ENCODE assay signal across 11 mouse cellular contexts in the genomic region with DNA sequence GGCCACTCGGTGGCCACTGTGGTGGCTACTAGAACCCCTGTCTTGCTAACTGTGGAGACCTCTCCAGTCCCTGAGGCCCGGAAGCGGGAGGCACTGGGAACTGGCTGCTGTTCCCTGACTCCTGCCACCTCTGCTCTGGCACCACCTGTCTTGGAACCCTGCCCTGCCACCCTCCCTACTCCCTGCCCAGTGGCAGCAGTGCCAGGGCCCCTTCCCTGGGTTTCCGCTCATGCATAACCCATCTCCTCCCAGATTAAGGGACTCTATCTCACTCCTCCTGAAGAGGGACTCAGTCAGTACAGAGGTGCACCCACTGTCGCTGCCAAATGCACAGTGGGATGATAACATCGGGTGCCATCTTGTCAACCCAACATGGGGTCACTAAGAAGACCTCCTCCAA. TPM values are rescaled to one million over a fixed set of nuclear protein-coding genes. Genes with fewer than 3 reads are reported as not detected.
DNase-seq lines count a peak whose midpoint lies in the region; ATAC-seq and TF ChIP-seq lines count a peak whose summit lies in the region.
"Had no signal": no experiment of that assay in that cellular context is flagged by ENCODE, and none has a peak within 500 bp of the region (broad histone marks: within the 10 kb centered on the region; RNA-seq: fewer than 3 reads in every experiment).

No protein-coding gene starts in this region.

- peak overlapping the region; percentile 77; the same call in 1 of the 2 replicates for H3K27ac ChIP-seq in lung, embryonic 15.5 days
- peak overlapping the region; percentile 97 for H3K27ac ChIP-seq in forebrain, embryonic 12.5 days
- peak overlapping the region; percentile 76; the same call in 1 of the 2 replicates for H3K27ac ChIP-seq in limb, embryonic 10.5 days
- peak overlapping the region; percentile 63; the same call in 1 of the 2 replicates for H3K27ac ChIP-seq in stomach, embryonic 15.5 days
- H3K27ac ChIP-seq in cerebellum, adult 2 months (ENCODE audit: insufficient read depth, low read length) = no peak overlapping the region

- no peak overlapping the region for H3K9ac ChIP-seq in lung, embryonic 15.5 days
- 0 out of 2 replicates have a peak overlapping the region, but pooled peaks have one; percentile 49 for H3K9ac ChIP-seq in forebrain, embryonic 12.5 days
- no peak overlapping the region for H3K9ac ChIP-seq in stomach, embryonic 15.5 days

- H3K27me3 ChIP-seq in lung, embryonic 15.5 days = no peaks in the 10 kb centered on the region
- no peaks in the 10 kb centered on the region for H3K27me3 ChIP-seq in forebrain, embryonic 12.5 days
- H3K27me3 ChIP-seq in limb, embryonic 10.5 days (ENCODE audit: low read depth, poor library complexity, severe bottlenecking) = 0 out of 2 replicates have a peak, but pooled peaks cover 6% of the 10 kb centered on the region
- H3K27me3 ChIP-seq in stomach, embryonic 15.5 days (replicated peaks) = no peaks in the 10 kb centered on the region
- no peaks in the 10 kb centered on the region for H3K27me3 ChIP-seq in cerebellum, adult 2 months (ENCODE audit: control insufficient read depth, insufficient read depth, low read length)
- H3K27me3 ChIP-seq: limb, embryonic 13.5 days; Patski had no signal

- ATAC-seq in lung, embryonic 15.5 days (ENCODE audit: borderline replicate concordance, extremely low read depth, low FRiP score, low TSS enrichment) = no peak
- ATAC-seq in forebrain, embryonic 12.5 days (ENCODE audit: low FRiP score) = peak; percentile 42
- ATAC-seq in stomach, embryonic 15.5 days (ENCODE audit: insufficient read depth, low FRiP score, low read depth) = no peak
- ATAC-seq: inflammation-experienced regulatory T-cells, adult 6 months; Patski had no signal

- no peak overlapping the region for H3K4me2 ChIP-seq in lung, embryonic 15.5 days
- H3K4me2 ChIP-seq in forebrain, embryonic 12.5 days = 0 out of 2 replicates have a peak overlapping the region, but pooled peaks have one; percentile 42
- H3K4me2 ChIP-seq in stomach, embryonic 15.5 days = no peak overlapping the region

- DNase-seq in lung, postnatal 4 days = no peak
- DNase-seq in limb, embryonic 10.5 days (ENCODE audit: low spot score) = no peak
- DNase-seq in cerebellum, adult 2 months = no peak
- DNase-seq in adrenal gland, adult 8-10 months = no peak

- H3K9me3 ChIP-seq in lung, embryonic 15.5 days = no peaks in the 10 kb centered on the region
- H3K9me3 ChIP-seq in forebrain, embryonic 12.5 days = no peaks in the 10 kb centered on the region
- H3K9me3 ChIP-seq in limb, embryonic 10.5 days (replicated peaks) = no peaks in the 10 kb centered on the region
- H3K9me3 ChIP-seq in stomach, embryonic 15.5 days = no peaks in the 10 kb centered on the region
- H3K9me3 ChIP-seq: limb, embryonic 13.5 days had no signal

- WGBS in lung, embryonic 15.5 days = 89% methylated on average over 6 of the region's 6 CpGs
- WGBS in forebrain, embryonic 12.5 days = 88% methylated on average over 6 of the region's 6 CpGs
- 89% methylated on average over 6 of the region's 6 CpGs for WGBS in limb, embryonic 10.5 days
- WGBS in stomach, embryonic 15.5 days = 87% methylated on average over 6 of the region's 6 CpGs
- 43% methylated on average over 6 of the region's 6 CpGs for WGBS in cerebellum, adult 2 months

- H3K36me3 ChIP-seq in lung, embryonic 15.5 days = no peaks in the 10 kb centered on the region
- H3K36me3 ChIP-seq in forebrain, embryonic 12.5 days (replicated peaks) = no peaks in the 10 kb centered on the region
- no peaks in the 10 kb centered on the region for H3K36me3 ChIP-seq in limb, embryonic 10.5 days
- no peaks in the 10 kb centered on the region for H3K36me3 ChIP-seq in stomach, embryonic 15.5 days
- H3K36me3 ChIP-seq: limb, embryonic 13.5 days had no signal

- no peak overlapping the region for H3K4me3 ChIP-seq in lung, embryonic 15.5 days
- no peak overlapping the region for H3K4me3 ChIP-seq in forebrain, embryonic 12.5 days (replicated peaks)
- H3K4me3 ChIP-seq in limb, embryonic 10.5 days = no peak overlapping the region
- H3K4me3 ChIP-seq in stomach, embryonic 15.5 days (replicated peaks) = no peak overlapping the region
- no peak overlapping the region for H3K4me3 ChIP-seq in cerebellum, adult 2 months (replicated peaks; ENCODE audit: insufficient read depth, low read depth, low read length)
- H3K4me3 ChIP-seq: limb, embryonic 13.5 days had no signal

- no peak for TF ChIP-seq POLR2A in cerebellum, adult 2 months (IDR thresholded peaks at IDR 0.05; ENCODE audit: borderline replicate concordance, insufficient read depth, low read length)

- H3K4me1 ChIP-seq in lung, embryonic 15.5 days = peaks cover 22% of the 10 kb centered on the region
- H3K4me1 ChIP-seq in forebrain, embryonic 12.5 days = peaks cover 33% of the 10 kb centered on the region
- H3K4me1 ChIP-seq in limb, embryonic 10.5 days = peaks cover 25% of the 10 kb centered on the region
- 0 out of 2 replicates have a peak, but pooled peaks cover 12% of the 10 kb centered on the region for H3K4me1 ChIP-seq in stomach, embryonic 15.5 days
- no peaks in the 10 kb centered on the region for H3K4me1 ChIP-seq in cerebellum, adult 2 months (ENCODE audit: control insufficient read depth, insufficient read depth, low read length)

- TF ChIP-seq CTCF in cerebellum, adult 2 months (IDR thresholded peaks at IDR 0.05; ENCODE audit: borderline replicate concordance, insufficient read depth, low read depth, low read length) = no peak

RNA-seq across cellular contexts. Expression of gene Sox10, which starts 27.4 kb away (rescaled TPM):
- 0.65 and 0.92 TPM in 2 replicates for polyA plus RNA-seq in lung, embryonic 15.5 days (2015; fragmentation: Nextera tagmentation; extraction: Ambion mirVana)
- 1.5 and 2.4 TPM in 2 replicates for polyA plus RNA-seq in forebrain, embryonic 12.5 days (2016; fragmentation: Nextera tagmentation; extraction: Ambion mirVana)
- 0.75 and 1.8 TPM in 2 replicates for polyA plus RNA-seq in limb, embryonic 10.5 days (2016; fragmentation: Nextera tagmentation; extraction: Ambion mirVana)
- 9.1 and 9.7 TPM in 2 replicates for polyA plus RNA-seq in stomach, embryonic 15.5 days (2015; fragmentation: Nextera tagmentation; extraction: Ambion mirVana)
- polyA plus RNA-seq in cerebellum, adult 2 months (2012; rRNA removed) = 68.1 and 80.8 TPM in 2 replicates
- total RNA-seq in adrenal gland, adult 8-10 months (2022) = 1 to 10 TPM; 1.4 to 2.6 (median 2.4) TPM
- total RNA-seq: megakaryocyte progenitor cell, adult 5-6 weeks had no signal
- polyA plus RNA-seq: inflammation-experienced regulatory T-cells, adult 6 months; Patski had no signal

RNA-seq across cellular contexts. Expression of gene Pick1, which starts 36.5 kb away (rescaled TPM):
- polyA plus RNA-seq in lung, embryonic 15.5 days (2015; fragmentation: Nextera tagmentation; extraction: Ambion mirVana) = 35.1 and 42.8 TPM in 2 replicates
- polyA plus RNA-seq in forebrain, embryonic 12.5 days (2016; fragmentation: Nextera tagmentation; extraction: Ambion mirVana) = 64.5 and 67.5 TPM in 2 replicates
- 38.3 and 52.5 TPM in 2 replicates for polyA plus RNA-seq in limb, embryonic 10.5 days (2016; fragmentation: Nextera tagmentation; extraction: Ambion mirVana)
- polyA plus RNA-seq in stomach, embryonic 15.5 days (2015; fragmentation: Nextera tagmentation; extraction: Ambion mirVana) = 47.6 and 51.4 TPM in 2 replicates
- polyA plus RNA-seq in cerebellum, adult 2 months (2012; rRNA removed) = 93.1 and 95.8 TPM in 2 replicates
- total RNA-seq in adrenal gland, adult 8-10 months (2022) = 10 to 100 TPM; 18.1 to 38.0 (median 23.4) TPM

RNA-seq across cellular contexts. Expression of gene Gm49486, which starts 36.7 kb away (rescaled TPM):
- 0.31 and 0.46 TPM in 2 replicates for polyA plus RNA-seq in lung, embryonic 15.5 days (2015; fragmentation: Nextera tagmentation; extraction: Ambion mirVana)
- 0.49 and 0.72 TPM in 2 replicates for polyA plus RNA-seq in forebrain, embryonic 12.5 days (2016; fragmentation: Nextera tagmentation; extraction: Ambion mirVana)
- polyA plus RNA-seq in limb, embryonic 10.5 days (2016; fragmentation: Nextera tagmentation; extraction: Ambion mirVana) = 0.11 and 0.48 TPM in 2 replicates
- polyA plus RNA-seq in stomach, embryonic 15.5 days (2015; fragmentation: Nextera tagmentation; extraction: Ambion mirVana) = 0.61 and 0.65 TPM in 2 replicates
- polyA plus RNA-seq in cerebellum, adult 2 months (2012; rRNA removed) = 0.33 and 0.67 TPM in 2 replicates
- total RNA-seq in adrenal gland, adult 8-10 months (2022) = not detected
- polyA plus RNA-seq: inflammation-experienced regulatory T-cells, adult 6 months had no signal

RNA-seq across cellular contexts. Expression of gene 1700088E04Rik, which starts 51.4 kb away (rescaled TPM):
- polyA plus RNA-seq in lung, embryonic 15.5 days (2015; fragmentation: Nextera tagmentation; extraction: Ambion mirVana) = 9.9 and 10.8 TPM in 2 replicates
- 9.2 and 12.2 TPM in 2 replicates for polyA plus RNA-seq in forebrain, embryonic 12.5 days (2016; fragmentation: Nextera tagmentation; extraction: Ambion mirVana)
- polyA plus RNA-seq in limb, embryonic 10.5 days (2016; fragmentation: Nextera tagmentation; extraction: Ambion mirVana) = 5.2 and 5.7 TPM in 2 replicates
- 6.7 and 6.9 TPM in 2 replicates for polyA plus RNA-seq in stomach, embryonic 15.5 days (2015; fragmentation: Nextera tagmentation; extraction: Ambion mirVana)
- 6.7 and 10.8 TPM in 2 replicates for polyA plus RNA-seq in cerebellum, adult 2 months (2012; rRNA removed)
- 10 to 100 TPM in 2 of 4 experiments, 1 to 10 TPM in 2; 7.0 to 14.8 (median 10.2) TPM for total RNA-seq in adrenal gland, adult 8-10 months (2022)

RNA-seq across cellular contexts. Expression of gene Polr2f, which starts 51.6 kb away (rescaled TPM):
- 240 and 281 TPM in 2 replicates for polyA plus RNA-seq in lung, embryonic 15.5 days (2015; fragmentation: Nextera tagmentation; extraction: Ambion mirVana)
- polyA plus RNA-seq in forebrain, embryonic 12.5 days (2016; fragmentation: Nextera tagmentation; extraction: Ambion mirVana) = 368 and 375 TPM in 2 replicates
- 351 and 426 TPM in 2 replicates for polyA plus RNA-seq in limb, embryonic 10.5 days (2016; fragmentation: Nextera tagmentation; extraction: Ambion mirVana)
- polyA plus RNA-seq in stomach, embryonic 15.5 days (2015; fragmentation: Nextera tagmentation; extraction: Ambion mirVana) = 308 and 336 TPM in 2 replicates
- polyA plus RNA-seq in cerebellum, adult 2 months (2012; rRNA removed) = 107 and 110 TPM in 2 replicates
- total RNA-seq in adrenal gland, adult 8-10 months (2022) = 100 to 1,000 TPM; 120 to 161 (median 139) TPM
